Mouse (Mus musculus): ENCODE data around the gene Gm28042. TPM values are rescaled to one million over a fixed set of nuclear protein-coding genes. Genes with fewer than 3 reads are reported as not detected.

Gm28042 gene
- polyA plus RNA-seq, 1 experiment from 2014 or later, result 5.3 TPM

DNA sequence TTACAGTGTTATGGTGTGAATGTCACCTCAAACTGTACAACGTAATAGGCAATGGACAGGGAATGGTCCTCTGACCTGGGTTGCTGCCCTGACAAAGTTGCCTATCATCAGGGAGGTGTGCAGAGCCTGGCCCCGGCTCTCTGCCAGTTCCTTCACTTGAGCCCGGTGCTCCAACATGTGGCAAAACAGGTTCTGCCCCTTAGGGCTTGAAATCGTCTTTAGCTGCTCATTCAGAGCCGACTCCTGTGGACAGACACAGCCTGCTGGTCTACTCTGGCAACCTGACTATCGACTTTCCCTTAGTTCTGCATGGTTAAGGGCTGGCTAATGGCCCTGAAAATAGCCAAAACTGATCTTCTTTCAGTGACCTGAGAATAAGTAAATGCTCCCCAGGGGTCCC is 32.9 kb downstream of the Gm28042 start:
- Histone ChIP-seq H3K4me1 (replicated peaks; ENCODE audit: control insufficient read depth, insufficient read depth, low read length) (no peaks in the 10 kb centered on the region), H3K27ac (ENCODE audit: low read depth, low read length) (no peak overlapping the region), H3K4me3 (ENCODE audit: low read depth, low read length) (no peak overlapping the region), H3K9ac (ENCODE audit: low read depth, low read length) (no peak overlapping the region), H3K4me2 (replicated peaks; ENCODE audit: low read depth, low read length) (no peak overlapping the region), H3K27me3 (ENCODE audit: control insufficient read depth, insufficient read depth, low read length) (no peaks in the 10 kb centered on the region), H3K9me3 (ENCODE audit: control insufficient read depth, low read length) (no peaks in the 10 kb centered on the region), H3K36me3 (ENCODE audit: control insufficient read depth, insufficient read depth, low read length) (no peaks in the 10 kb centered on the region)
- WGBS, result 68% methylated on average over 6 of the region's 6 CpGs
- ATAC-seq (ENCODE audit: low FRiP score), result no peak
- DNase-seq (ENCODE audit: low spot score), result no peak

DNA sequence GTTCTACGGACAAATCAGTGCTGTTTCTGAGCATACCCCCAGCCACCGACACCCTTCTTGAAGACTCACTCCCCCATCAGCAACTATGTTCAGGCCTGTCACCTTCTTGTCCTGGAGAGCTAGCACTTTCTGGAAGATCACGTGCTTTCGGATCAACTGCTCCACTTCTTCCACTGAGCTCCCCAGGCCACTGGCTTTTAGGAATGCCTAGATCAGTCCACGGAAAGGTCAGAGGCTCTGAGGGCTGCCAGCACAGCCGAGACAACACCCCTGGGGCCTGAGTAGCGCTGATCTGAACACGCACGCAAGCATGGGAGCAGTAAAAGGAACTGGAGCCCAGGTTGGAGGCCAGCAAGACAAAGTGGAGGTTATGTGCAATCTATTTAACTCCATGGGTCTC is 33.4 kb downstream of the Gm28042 start:
- Histone ChIP-seq H3K9ac (ENCODE audit: low read depth, low read length) (no peak overlapping the region), H3K9me3 (ENCODE audit: control insufficient read depth, low read length) (no peaks in the 10 kb centered on the region), H3K4me3 (ENCODE audit: low read depth, low read length) (no peak overlapping the region), H3K27ac (ENCODE audit: low read depth, low read length) (no peak overlapping the region), H3K4me1 (replicated peaks; ENCODE audit: control insufficient read depth, insufficient read depth, low read length) (no peaks in the 10 kb centered on the region), H3K4me2 (replicated peaks; ENCODE audit: low read depth, low read length) (no peak overlapping the region), H3K36me3 (ENCODE audit: control insufficient read depth, insufficient read depth, low read length) (no peaks in the 10 kb centered on the region), H3K27me3 (ENCODE audit: control insufficient read depth, insufficient read depth, low read length) (no peaks in the 10 kb centered on the region)
- DNase-seq (ENCODE audit: low spot score), result no peak
- no peak for ATAC-seq (ENCODE audit: low FRiP score)
- 70% methylated on average over 9 of the region's 9 CpGs for WGBS

DNA sequence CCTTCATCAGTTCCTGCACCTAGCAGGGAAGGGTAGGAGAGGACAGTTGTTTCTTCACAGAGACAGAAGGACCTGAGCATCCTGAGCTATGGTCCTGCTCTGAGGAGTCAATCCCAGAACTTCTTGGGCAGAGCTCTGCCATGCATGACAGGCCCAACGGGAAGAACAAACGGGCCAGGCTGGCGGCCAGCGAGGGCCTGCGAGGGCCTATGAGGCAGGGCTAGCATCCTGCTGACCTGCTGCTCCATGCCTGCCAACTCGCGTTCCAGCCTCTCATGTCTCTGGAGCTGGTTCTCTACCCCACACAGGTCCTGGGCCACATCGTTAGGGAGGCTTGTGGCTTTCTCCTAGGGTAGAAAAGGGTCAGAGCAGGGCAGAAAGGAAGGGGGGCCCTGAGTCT is 35.0 kb downstream of the Gm28042 start:
- Histone ChIP-seq H3K27ac (ENCODE audit: low read depth, low read length) (no peak overlapping the region), H3K27me3 (ENCODE audit: control insufficient read depth, insufficient read depth, low read length) (no peaks in the 10 kb centered on the region), H3K9ac (ENCODE audit: low read depth, low read length) (no peak overlapping the region), H3K4me1 (replicated peaks; ENCODE audit: control insufficient read depth, insufficient read depth, low read length) (no peaks in the 10 kb centered on the region), H3K9me3 (ENCODE audit: control insufficient read depth, low read length) (no peaks in the 10 kb centered on the region), H3K4me3 (ENCODE audit: low read depth, low read length) (no peak overlapping the region), H3K4me2 (replicated peaks; ENCODE audit: low read depth, low read length) (no peak overlapping the region), H3K36me3 (ENCODE audit: control insufficient read depth, insufficient read depth, low read length) (no peaks in the 10 kb centered on the region)
- DNase-seq (ENCODE audit: low spot score) (no peak), ATAC-seq (ENCODE audit: low FRiP score) (no peak)
- 86% methylated on average over 8 of the region's 8 CpGs for WGBS

DNA sequence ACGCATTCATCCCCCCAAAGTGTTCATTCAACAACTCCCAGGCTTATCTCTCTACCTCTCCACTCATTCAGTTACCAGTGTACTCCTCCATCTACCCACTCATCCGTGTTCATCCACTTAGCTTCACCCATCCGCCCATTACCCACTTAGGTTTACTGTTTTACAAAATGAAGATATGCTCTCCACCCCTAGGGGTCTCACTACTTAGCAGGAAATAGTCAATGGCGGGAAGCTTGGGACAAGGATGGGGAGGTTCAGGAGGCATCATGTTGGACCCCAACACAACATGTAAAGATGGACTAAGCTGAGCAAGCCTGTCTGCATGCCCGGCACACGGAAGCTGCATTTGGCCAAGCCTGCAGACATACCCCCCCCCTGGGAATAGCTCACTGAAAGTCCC is 37.3 kb downstream of the Gm28042 start:
- WGBS, result 82% methylated on average over 6 of the region's 6 CpGs
- H3K9ac ChIP-seq (ENCODE audit: low read depth, low read length), result no peak overlapping the region
- no peaks in the 10 kb centered on the region for H3K36me3 ChIP-seq (ENCODE audit: control insufficient read depth, insufficient read depth, low read length)
- H3K4me3 ChIP-seq (ENCODE audit: low read depth, low read length), result no peak overlapping the region
- DNase-seq (ENCODE audit: low spot score) (no peak), ATAC-seq (ENCODE audit: low FRiP score) (no peak)
- H3K4me1 ChIP-seq (replicated peaks; ENCODE audit: control insufficient read depth, insufficient read depth, low read length), result no peaks in the 10 kb centered on the region
- no peaks in the 10 kb centered on the region for H3K9me3 ChIP-seq (ENCODE audit: control insufficient read depth, low read length)
- no peak overlapping the region for H3K4me2 ChIP-seq (replicated peaks; ENCODE audit: low read depth, low read length)
- no peaks in the 10 kb centered on the region for H3K27me3 ChIP-seq (ENCODE audit: control insufficient read depth, insufficient read depth, low read length)
- no peak overlapping the region for H3K27ac ChIP-seq (ENCODE audit: low read depth, low read length)

DNA sequence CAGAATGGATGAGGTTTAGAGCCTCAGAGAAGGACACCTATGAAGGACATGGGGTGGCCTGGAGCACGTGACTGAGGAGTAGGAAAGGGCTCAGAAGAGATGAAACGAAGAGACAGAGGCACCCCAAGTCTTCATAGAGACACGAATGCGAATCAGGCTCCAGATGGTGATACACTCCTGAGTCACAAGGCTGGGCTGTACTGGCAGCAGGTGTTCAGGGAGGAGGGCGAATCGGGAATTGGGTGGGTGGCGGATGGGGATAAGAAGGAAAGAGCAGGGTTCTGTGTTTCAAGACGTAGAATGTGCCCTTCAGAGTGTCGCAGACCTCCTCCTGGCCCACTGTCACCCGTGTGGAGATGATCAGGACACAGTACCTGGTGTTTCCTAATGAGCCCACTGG is 38.0 kb downstream of the Gm28042 start:
- no peaks in the 10 kb centered on the region for H3K36me3 ChIP-seq (ENCODE audit: control insufficient read depth, insufficient read depth, low read length)
- 87% methylated on average over 10 of the region's 10 CpGs for WGBS
- no peaks in the 10 kb centered on the region for H3K9me3 ChIP-seq (ENCODE audit: control insufficient read depth, low read length)
- no peak for DNase-seq (ENCODE audit: low spot score)
- no peak overlapping the region for H3K4me3 ChIP-seq (ENCODE audit: low read depth, low read length)
- H3K9ac ChIP-seq (ENCODE audit: low read depth, low read length), result no peak overlapping the region
- no peak for ATAC-seq (ENCODE audit: low FRiP score)
- no peak overlapping the region for H3K27ac ChIP-seq (ENCODE audit: low read depth, low read length)
- H3K27me3 ChIP-seq (ENCODE audit: control insufficient read depth, insufficient read depth, low read length), result no peaks in the 10 kb centered on the region
- no peaks in the 10 kb centered on the region for H3K4me1 ChIP-seq (replicated peaks; ENCODE audit: control insufficient read depth, insufficient read depth, low read length)
- no peak overlapping the region for H3K4me2 ChIP-seq (replicated peaks; ENCODE audit: low read depth, low read length)

DNA sequence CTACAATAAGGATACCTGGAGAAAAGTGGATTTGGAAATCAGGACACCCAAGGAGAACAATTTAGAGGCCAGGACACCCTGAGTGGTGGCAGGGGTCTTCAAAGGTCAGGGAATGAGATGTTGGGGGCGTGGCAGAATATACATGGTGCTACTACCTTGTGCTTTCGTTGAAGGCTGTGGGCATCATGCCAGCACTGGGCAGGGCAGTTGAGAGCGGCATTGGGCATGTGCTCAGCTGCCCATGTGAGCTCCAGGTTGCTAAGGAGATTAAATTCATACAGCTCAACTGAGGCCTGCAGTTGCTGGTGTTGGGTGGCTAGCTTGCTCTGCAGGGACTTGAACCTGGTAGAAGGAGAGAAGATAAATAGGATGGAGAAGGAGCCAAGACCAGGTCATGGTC is 38.9 kb downstream of the Gm28042 start:
- H3K4me1 ChIP-seq (replicated peaks; ENCODE audit: control insufficient read depth, insufficient read depth, low read length), result no peaks in the 10 kb centered on the region
- 86% methylated on average over 3 of the region's 3 CpGs for WGBS
- no peaks in the 10 kb centered on the region for H3K27me3 ChIP-seq (ENCODE audit: control insufficient read depth, insufficient read depth, low read length)
- DNase-seq (ENCODE audit: low spot score), result no peak
- no peak for ATAC-seq (ENCODE audit: low FRiP score)
- H3K4me3 ChIP-seq (ENCODE audit: low read depth, low read length), result no peak overlapping the region
- no peaks in the 10 kb centered on the region for H3K36me3 ChIP-seq (ENCODE audit: control insufficient read depth, insufficient read depth, low read length)
- H3K27ac ChIP-seq (ENCODE audit: low read depth, low read length), result no peak overlapping the region
- no peak overlapping the region for H3K9ac ChIP-seq (ENCODE audit: low read depth, low read length)
- H3K9me3 ChIP-seq (ENCODE audit: control insufficient read depth, low read length), result no peaks in the 10 kb centered on the region
- no peak overlapping the region for H3K4me2 ChIP-seq (replicated peaks; ENCODE audit: low read depth, low read length)

DNA sequence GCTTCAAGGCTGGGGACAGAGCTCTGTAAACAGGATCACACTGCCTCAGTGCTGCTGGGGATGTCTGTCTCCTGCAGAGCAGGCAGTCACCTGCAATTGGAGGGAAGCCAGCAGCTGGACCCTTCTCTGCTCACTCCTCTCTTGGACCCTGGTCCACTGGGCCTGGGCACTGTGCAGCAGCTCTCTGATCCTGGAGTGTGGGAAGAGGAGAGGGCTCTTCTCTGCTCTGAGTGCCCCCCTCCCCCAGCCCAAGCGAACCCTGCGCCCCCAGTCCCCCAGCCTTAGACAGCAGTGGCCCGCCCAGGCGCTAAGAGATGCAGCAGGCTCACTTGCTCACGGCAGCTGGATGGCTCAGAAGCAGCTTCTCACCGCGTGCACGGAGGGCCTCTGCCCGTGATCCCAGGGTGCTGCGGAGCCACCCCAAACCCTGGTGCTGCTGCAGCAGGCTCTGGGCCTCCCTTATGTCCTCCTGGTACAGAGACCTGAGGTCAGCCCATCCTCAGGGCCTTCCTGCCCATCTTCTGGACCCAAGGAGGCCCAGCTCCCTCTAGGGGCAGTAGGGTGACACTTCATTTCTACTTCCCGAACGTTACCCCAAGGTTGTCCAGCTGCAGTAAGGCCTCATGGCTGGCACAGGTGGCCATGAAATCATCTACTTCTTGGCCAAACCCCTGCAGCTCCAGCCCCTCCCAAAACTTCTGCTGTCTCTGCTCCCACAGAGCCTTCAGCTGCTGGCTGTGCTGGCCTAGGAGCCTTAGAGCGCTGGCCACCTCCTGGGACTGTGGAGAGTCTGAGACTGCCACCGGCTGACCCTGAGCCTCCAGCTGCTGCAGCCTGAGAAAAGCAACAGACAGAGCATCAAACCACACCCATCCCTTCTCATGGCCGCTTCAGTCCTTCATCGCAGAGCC is 41.5 kb downstream of the Gm28042 start:
- H3K27me3 ChIP-seq (ENCODE audit: control insufficient read depth, insufficient read depth, low read length), result no peaks in the 10 kb centered on the region
- peak; percentile 68 for DNase-seq (ENCODE audit: low spot score)
- H3K9me3 ChIP-seq (ENCODE audit: control insufficient read depth, low read length), result no peaks in the 10 kb centered on the region
- H3K27ac ChIP-seq (ENCODE audit: low read depth, low read length), result no peak overlapping the region
- no peaks in the 10 kb centered on the region for H3K4me1 ChIP-seq (replicated peaks; ENCODE audit: control insufficient read depth, insufficient read depth, low read length)
- WGBS, result 36% methylated on average over 16 of the region's 16 CpGs
- peak; percentile 59 for ATAC-seq (ENCODE audit: low FRiP score)
- no peak overlapping the region for H3K4me2 ChIP-seq (replicated peaks; ENCODE audit: low read depth, low read length)
- peak overlapping the region; percentile 42; the same call in 1 of the 2 replicates for H3K9ac ChIP-seq (ENCODE audit: low read depth, low read length)
- no peak overlapping the region for H3K4me3 ChIP-seq (ENCODE audit: low read depth, low read length)
- H3K36me3 ChIP-seq (ENCODE audit: control insufficient read depth, insufficient read depth, low read length), result no peaks in the 10 kb centered on the region

DNA sequence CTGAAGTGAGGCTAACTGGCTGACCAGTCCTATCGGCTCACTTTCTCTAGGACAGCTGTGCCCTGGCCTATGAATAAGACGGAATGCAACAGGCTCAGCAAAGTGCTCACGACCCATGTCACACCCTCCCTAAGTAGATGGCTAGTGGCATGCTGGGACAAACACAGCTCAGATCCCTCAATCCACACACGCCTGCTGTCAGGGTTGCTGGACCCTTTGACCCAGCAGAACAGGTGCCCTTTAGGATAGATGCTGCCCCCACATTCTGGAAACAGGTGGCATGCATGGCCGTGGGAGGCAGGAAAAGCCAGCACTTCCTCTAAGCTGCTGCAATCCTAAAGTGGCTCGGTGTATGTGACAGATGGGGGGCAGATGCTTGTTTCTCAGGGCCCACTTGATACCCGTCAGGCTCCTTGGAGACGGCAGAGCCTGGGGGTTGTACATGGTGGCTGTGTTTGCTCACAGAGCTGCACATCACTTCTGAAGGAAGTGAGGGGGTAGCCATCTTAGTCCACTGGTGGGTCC is 42.2 kb downstream of the Gm28042 start:
- DNase-seq (ENCODE audit: low spot score) (no peak), ATAC-seq (ENCODE audit: low FRiP score) (0 out of 2 replicates have a peak, but pooled peaks have one; percentile 7)
- Histone ChIP-seq H3K4me2 (replicated peaks; ENCODE audit: low read depth, low read length) (no peak overlapping the region), H3K27me3 (ENCODE audit: control insufficient read depth, insufficient read depth, low read length) (no peaks in the 10 kb centered on the region), H3K9ac (ENCODE audit: low read depth, low read length) (0 out of 2 replicates have a peak overlapping the region, but pooled peaks have one; percentile 15), H3K27ac (ENCODE audit: low read depth, low read length) (no peak overlapping the region), H3K36me3 (ENCODE audit: control insufficient read depth, insufficient read depth, low read length) (no peaks in the 10 kb centered on the region), H3K4me3 (ENCODE audit: low read depth, low read length) (no peak overlapping the region), H3K4me1 (replicated peaks; ENCODE audit: control insufficient read depth, insufficient read depth, low read length) (no peaks in the 10 kb centered on the region), H3K9me3 (ENCODE audit: control insufficient read depth, low read length) (no peaks in the 10 kb centered on the region)
- 72% methylated on average over 8 of the region's 8 CpGs for WGBS

DNA sequence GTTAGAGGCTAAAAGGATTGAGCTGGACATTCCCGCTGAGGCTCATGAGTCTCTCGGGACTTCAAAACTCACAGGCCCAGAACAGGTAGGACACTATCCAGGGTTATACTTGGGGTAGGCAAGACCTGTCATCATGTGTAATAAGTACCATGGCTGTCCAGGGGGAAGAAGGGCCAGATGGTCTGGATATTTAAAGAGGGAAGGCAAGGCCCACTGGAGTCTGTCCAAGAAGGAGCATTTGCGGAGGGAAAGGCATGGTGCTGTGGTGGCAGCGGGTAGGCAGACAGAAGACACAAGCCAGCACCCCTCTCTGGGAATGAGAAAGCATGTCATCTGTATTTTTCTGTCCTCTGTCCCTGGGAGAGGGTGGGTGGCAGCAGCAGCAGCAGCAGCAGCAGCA is 46.8 kb downstream of the Gm28042 start:
- Histone ChIP-seq H3K4me3 (ENCODE audit: low read depth, low read length) (no peak overlapping the region), H3K27me3 (ENCODE audit: control insufficient read depth, insufficient read depth, low read length) (peaks cover 18% of the 10 kb centered on the region), H3K4me1 (replicated peaks; ENCODE audit: control insufficient read depth, insufficient read depth, low read length) (no peaks in the 10 kb centered on the region; the same call in 1 of the 2 replicates), H3K36me3 (ENCODE audit: control insufficient read depth, insufficient read depth, low read length) (no peaks in the 10 kb centered on the region), H3K9me3 (ENCODE audit: control insufficient read depth, low read length) (no peaks in the 10 kb centered on the region), H3K4me2 (replicated peaks; ENCODE audit: low read depth, low read length) (no peak overlapping the region), H3K9ac (ENCODE audit: low read depth, low read length) (no peak overlapping the region), H3K27ac (ENCODE audit: low read depth, low read length) (no peak overlapping the region)
- ATAC-seq (ENCODE audit: low FRiP score) (no peak), DNase-seq (ENCODE audit: low spot score) (no peak)
- WGBS, result 92% methylated on average over 4 of the region's 4 CpGs

Data from hindbrain, embryonic 11.5 days (tissue).